Mouse (Mus musculus) lung, adult 18-20 months (tissue): ENCODE measurements around the gene Svs5.

Source experiments
- DNase-seq, 2 experiments: peaks; one replicate each; pipeline ENCODE4 v3.0.0; 2022; ENCODE audit warnings: mixed read lengths in 2 of 2

Gene Svs5

GRCm38 (mm10) chr2:164381726-164382125, 49.2 kb downstream of the Svs5 start:
- no peak for DNase-seq

GRCm38 (mm10) chr2:164382971-164383370, 50.4 kb downstream of the Svs5 start:
- no peak for DNase-seq
